Mouse (Mus musculus) midbrain, embryonic 14.5 days (tissue): ENCODE data around the gene Stom. TPM values are rescaled to one million over a fixed set of nuclear protein-coding genes. Genes with fewer than 3 reads are reported as not detected.

Experiments
- ATAC-seq: fragments of 200-750 bp; cut with Nextera tagmentation; 2 replicates; pipeline ENCODE4 v1.8.0; 2017; ENCODE audit warnings: moderate number of reproducible peaks, moderate library complexity; ENCODE audit not compliant: low FRiP score, low TSS enrichment
- DNase-seq: peaks from one replicate; pipeline ENCODE4 v3.0.0-alpha.2; 2015
- H3K27ac ChIP-seq: fragments of 300-500 bp; sonication (generic); replicated peaks from 2 replicates; pipeline ENCODE4 v1.5.1; 2014; ENCODE audit warnings: mild to moderate bottlenecking, low read depth, low read length, moderate library complexity
- H3K27me3 ChIP-seq: fragments of 300-500 bp; sonication (generic); 2 replicates; pipeline ENCODE4 v1.6.1; 2014; ENCODE audit warnings: low read length, control low read depth, mixed read lengths; ENCODE audit not compliant: control insufficient read depth, insufficient read depth
- H3K36me3 ChIP-seq: fragments of 300-500 bp; sonication (generic); 2 replicates; pipeline ENCODE4 v1.6.1; 2014; ENCODE audit warnings: low read length, control low read depth; ENCODE audit not compliant: control insufficient read depth, insufficient read depth
- H3K4me1 ChIP-seq: fragments of 300-500 bp; sonication (generic); 2 replicates; pipeline ENCODE4 v1.6.1; 2014; ENCODE audit warnings: mild to moderate bottlenecking, antibody characterized with exemption, low read length, control low read depth; ENCODE audit not compliant: control insufficient read depth, insufficient read depth
- H3K4me2 ChIP-seq: fragments of 300-500 bp; sonication (generic); 2 replicates; pipeline ENCODE4 v1.6.1; 2014; ENCODE audit warnings: mild to moderate bottlenecking, low read length, moderate library complexity
- H3K4me3 ChIP-seq: fragments of 300-500 bp; sonication (generic); replicated peaks from 2 replicates; pipeline ENCODE4 v1.5.1; 2014; ENCODE audit warnings: low read depth, low read length
- H3K9ac ChIP-seq: fragments of 300-500 bp; sonication (generic); replicated peaks from 2 replicates; pipeline ENCODE4 v1.6.1; 2014; ENCODE audit warnings: mild to moderate bottlenecking, low read length, moderate library complexity
- H3K9me3 ChIP-seq: fragments of 300-500 bp; sonication (generic); 2 replicates; pipeline ENCODE4 v1.6.1; 2016; ENCODE audit warnings: low read length, control low read depth, mixed read lengths; ENCODE audit not compliant: control insufficient read depth
- WGBS: fragments of 180-500 bp; shearing (Covaris S2); extraction: QIAGEN DNeasy Blood & Tissue Kit; methylation state at CpG from one replicate; pipeline ENCODE4 v1.1.7; 2014; 5-methylcytosine and 5-hydroxymethylcytosine counted together
- polyA plus RNA-seq: library from polyadenylated mRNA; unstranded; fragments of >200 nt; fragmentation: Nextera tagmentation; extraction: Ambion mirVana; gene quantifications from 2 replicates; pipeline ENCODE4 v1.2.1, GENCODE M21; 2014

Stom gene
- polyA plus RNA-seq, 1 experiment from 2014 or later: 11.2 TPM

DNA sequence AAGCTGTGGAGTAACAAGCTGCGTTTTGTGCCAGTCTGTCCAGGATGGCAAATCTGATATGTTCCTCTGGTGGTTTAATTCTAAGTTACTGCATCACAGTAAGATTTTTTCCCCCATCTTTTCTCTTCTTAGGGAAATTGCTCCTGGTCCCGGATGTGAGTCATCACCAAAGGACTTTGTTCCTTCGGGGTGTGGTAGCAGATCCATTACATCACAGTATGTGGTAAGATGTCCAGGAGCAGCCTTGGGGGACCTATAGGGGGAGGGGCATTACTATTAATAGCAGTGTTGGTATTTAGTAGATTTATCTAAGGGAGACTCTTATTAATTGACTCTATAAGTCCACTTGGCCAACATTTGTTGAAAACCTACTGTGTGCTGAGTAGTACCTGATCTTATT is 5.8 kb upstream of the Stom start:
- no peaks in the 10 kb centered on the region for H3K4me1 ChIP-seq
- H3K9ac ChIP-seq: no peak overlapping the region
- H3K36me3 ChIP-seq: no peaks in the 10 kb centered on the region
- WGBS: 86% methylated on average over 3 of the region's 3 CpGs
- ATAC-seq (no peak), DNase-seq (no peak)
- H3K9me3 ChIP-seq: no peaks in the 10 kb centered on the region
- H3K4me2 ChIP-seq: no peak overlapping the region
- no peak overlapping the region for H3K27ac ChIP-seq
- H3K4me3 ChIP-seq: no peak overlapping the region
- no peaks in the 10 kb centered on the region for H3K27me3 ChIP-seq

DNA sequence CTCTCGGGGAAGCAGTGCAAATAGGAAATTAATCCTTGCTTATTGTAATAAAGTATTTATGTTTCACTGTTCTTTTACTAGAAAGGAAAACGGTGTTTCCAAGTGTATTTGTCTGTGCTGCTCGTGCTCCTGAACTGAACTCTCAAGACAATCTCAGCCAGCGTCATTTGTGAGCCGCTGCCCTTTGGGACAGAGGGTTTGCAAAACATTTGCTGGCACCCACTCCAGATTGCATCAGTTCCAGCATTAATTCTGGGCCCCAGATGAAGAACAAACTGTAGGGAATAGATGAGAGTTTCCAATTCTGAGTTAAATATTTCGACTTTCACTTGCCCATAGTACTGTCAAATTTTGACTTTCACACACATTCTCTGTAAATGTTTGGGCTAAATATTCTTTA is 1.9 kb upstream of the Stom start:
- no peak overlapping the region for H3K4me3 ChIP-seq
- H3K36me3 ChIP-seq: no peaks in the 10 kb centered on the region
- no peaks in the 10 kb centered on the region for H3K9me3 ChIP-seq
- H3K4me2 ChIP-seq: no peak overlapping the region
- 87% methylated on average over 6 of the region's 6 CpGs for WGBS
- no peak for DNase-seq
- no peak for ATAC-seq
- no peaks in the 10 kb centered on the region for H3K27me3 ChIP-seq
- no peak overlapping the region for H3K9ac ChIP-seq
- no peak overlapping the region for H3K27ac ChIP-seq
- peaks cover 7% of the 10 kb centered on the region; the same call in 1 of the 2 replicates for H3K4me1 ChIP-seq

GRCm38 (mm10) chr2:35338036-35338435 is 1.3 kb upstream of the Stom start:
- DNase-seq (no peak), ATAC-seq (no peak)
- Histone ChIP-seq H3K9me3 (no peaks in the 10 kb centered on the region), H3K9ac (no peak overlapping the region), H3K36me3 (no peaks in the 10 kb centered on the region), H3K4me2 (no peak overlapping the region), H3K27ac (no peak overlapping the region), H3K4me1 (peaks cover 7% of the 10 kb centered on the region; the same call in 1 of the 2 replicates), H3K4me3 (no peak overlapping the region), H3K27me3 (no peaks in the 10 kb centered on the region)
- WGBS: 78% methylated on average over 1 of the region's 1 CpGs

DNA sequence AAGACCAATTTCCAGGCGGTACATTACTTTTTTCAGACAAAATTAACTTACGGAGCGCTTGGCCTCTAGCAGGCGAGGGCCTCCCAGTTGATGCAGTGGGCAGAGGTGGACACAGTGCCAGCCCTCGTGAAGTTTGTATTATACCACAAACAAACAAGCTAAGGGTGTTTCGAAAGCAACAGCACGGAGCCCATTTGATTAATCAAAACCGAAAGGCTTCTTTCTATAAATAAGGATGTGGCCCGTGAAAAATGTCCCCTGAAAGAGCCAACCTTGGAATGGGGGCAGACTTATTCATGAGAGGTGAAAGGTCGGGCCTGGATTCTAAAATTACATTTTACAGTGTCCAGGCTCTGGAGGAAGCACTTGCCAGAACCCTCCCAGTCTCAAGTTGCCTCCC is 643 bp upstream of the Stom start:
- DNase-seq (no peak), ATAC-seq (0 out of 2 replicates have a peak, but pooled peaks have one; percentile 6)
- peak overlapping the region; percentile 50 for H3K9ac ChIP-seq
- H3K4me3 ChIP-seq: peak overlapping the region; percentile 52
- H3K36me3 ChIP-seq: no peaks in the 10 kb centered on the region
- H3K9me3 ChIP-seq: no peaks in the 10 kb centered on the region
- H3K4me1 ChIP-seq: peaks cover 7% of the 10 kb centered on the region; the same call in 1 of the 2 replicates
- H3K27ac ChIP-seq: peak overlapping the region; percentile 63
- H3K4me2 ChIP-seq: peak overlapping the region; percentile 89
- no peaks in the 10 kb centered on the region for H3K27me3 ChIP-seq
- 52% methylated on average over 10 of the region's 10 CpGs for WGBS

GRCm38 (mm10) chr2:35335620-35336019 is 1.2 kb downstream of the Stom start:
- Histone ChIP-seq H3K9me3 (no peaks in the 10 kb centered on the region), H3K27ac (no peak overlapping the region), H3K27me3 (no peaks in the 10 kb centered on the region), H3K9ac (no peak overlapping the region), H3K4me2 (peak overlapping the region; percentile 89), H3K4me3 (peak overlapping the region; percentile 52; the same call in 1 of the 2 replicates), H3K4me1 (peaks cover 7% of the 10 kb centered on the region; the same call in 1 of the 2 replicates), H3K36me3 (no peaks in the 10 kb centered on the region)
- peak; percentile 34 for DNase-seq
- WGBS: 3% methylated on average over 7 of the region's 7 CpGs
- no peak for ATAC-seq

- no peaks in the 10 kb centered on the region for H3K9me3 ChIP-seq
- no peak overlapping the region for H3K4me3 ChIP-seq
- H3K27ac ChIP-seq: no peak overlapping the region
- H3K4me2 ChIP-seq: no peak overlapping the region
- no peak for ATAC-seq
- no peaks in the 10 kb centered on the region for H3K27me3 ChIP-seq
- H3K9ac ChIP-seq: no peak overlapping the region
- H3K4me1 ChIP-seq: peaks cover 7% of the 10 kb centered on the region; the same call in 1 of the 2 replicates
- no peaks in the 10 kb centered on the region for H3K36me3 ChIP-seq
- no peak for DNase-seq
Observed at GRCm38 (mm10) chr2:35333670-35334069, 3.1 kb downstream of the Stom start.

DNA sequence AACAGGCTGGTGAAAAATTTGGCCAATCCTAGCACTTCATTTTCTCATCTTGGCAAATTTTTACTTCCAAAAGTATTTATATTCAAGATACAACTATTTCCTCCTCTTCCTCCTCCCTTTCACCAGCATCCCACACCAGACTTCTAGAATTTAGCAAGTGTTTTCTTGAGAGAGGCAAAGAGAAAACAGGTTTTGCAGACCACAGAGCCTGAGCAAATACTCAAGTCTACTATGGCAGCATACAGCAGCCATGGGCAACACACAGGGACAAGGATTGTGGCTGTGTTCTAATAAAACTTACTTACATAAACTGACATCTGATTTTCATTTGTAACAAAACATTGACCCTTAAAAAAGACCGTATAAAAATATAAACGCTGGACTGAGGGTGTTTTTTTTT is 5.6 kb downstream of the Stom start:
- Histone ChIP-seq H3K4me2 (no peak overlapping the region), H3K9ac (no peak overlapping the region), H3K27me3 (no peaks in the 10 kb centered on the region), H3K4me1 (peaks cover 12% of the 10 kb centered on the region), H3K9me3 (no peaks in the 10 kb centered on the region), H3K36me3 (no peaks in the 10 kb centered on the region), H3K4me3 (no peak overlapping the region), H3K27ac (no peak overlapping the region)
- 83% methylated on average over 2 of the region's 2 CpGs for WGBS
- no peak for DNase-seq
- ATAC-seq: no peak

DNA sequence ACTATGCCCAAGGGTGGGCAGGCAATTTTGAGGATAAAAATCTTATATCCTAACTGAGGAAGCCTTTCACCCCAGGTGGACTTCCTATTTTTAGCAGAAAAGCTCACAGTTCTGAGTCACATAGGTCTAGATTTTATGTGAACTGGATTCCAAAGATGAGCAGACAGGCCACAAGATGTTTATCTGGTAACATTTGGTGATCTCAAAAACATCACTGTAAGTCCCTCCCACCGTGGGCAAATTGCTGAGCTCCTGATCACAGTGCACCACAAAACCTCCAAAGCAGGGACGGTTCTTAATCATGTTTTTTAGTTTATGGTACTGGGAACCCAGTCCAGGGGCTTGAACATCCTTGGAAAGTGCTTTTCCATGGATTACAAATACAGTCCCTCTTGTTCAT is 7.7 kb downstream of the Stom start:
- no peak overlapping the region for H3K9ac ChIP-seq
- H3K9me3 ChIP-seq: no peaks in the 10 kb centered on the region
- peaks cover 5% of the 10 kb centered on the region; the same call in 1 of the 2 replicates for H3K4me1 ChIP-seq
- H3K27ac ChIP-seq: no peak overlapping the region
- WGBS: 92% methylated on average over 2 of the region's 2 CpGs
- ATAC-seq: no peak
- H3K27me3 ChIP-seq: no peaks in the 10 kb centered on the region
- H3K4me2 ChIP-seq: no peak overlapping the region
- no peak for DNase-seq
- H3K36me3 ChIP-seq: no peaks in the 10 kb centered on the region
- H3K4me3 ChIP-seq: no peak overlapping the region

DNA sequence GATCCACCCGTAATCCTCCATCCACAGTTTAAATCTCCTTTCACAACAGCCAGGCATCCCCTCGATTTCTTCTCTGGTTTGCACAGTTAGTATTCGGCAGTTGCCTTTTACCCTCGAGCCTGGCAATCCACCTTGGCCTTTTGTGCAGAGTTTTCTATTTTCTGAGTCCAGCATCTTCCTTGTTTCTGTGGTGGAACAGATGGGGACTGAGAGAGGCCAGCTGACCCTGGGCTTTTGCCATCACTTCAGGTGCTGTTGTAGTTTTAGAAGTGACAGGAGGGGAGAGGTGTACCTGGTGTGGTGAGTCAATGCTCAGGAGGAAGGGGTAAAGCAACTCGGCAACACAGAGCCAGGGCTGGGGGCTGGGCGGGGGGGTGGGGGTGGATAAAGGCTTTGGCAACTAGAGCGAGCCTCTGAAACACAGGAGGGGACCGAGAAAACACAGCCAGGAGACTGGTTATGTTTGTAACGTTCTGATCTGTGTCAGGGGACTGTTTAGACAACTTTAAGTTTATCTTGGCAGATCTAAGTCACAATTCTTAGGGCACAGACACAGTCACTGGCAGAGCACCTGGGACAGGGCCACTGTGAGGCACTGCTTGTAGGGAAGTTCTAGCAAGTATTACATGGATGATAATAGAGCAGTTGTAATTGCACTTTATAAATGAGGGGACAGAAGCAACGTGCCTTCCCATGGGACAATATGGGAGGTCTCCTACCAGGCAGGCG is 8.5 kb downstream of the Stom start:
- WGBS: 30% methylated on average over 11 of the region's 11 CpGs
- DNase-seq: no peak
- H3K4me1 ChIP-seq: peaks cover 5% of the 10 kb centered on the region; the same call in 1 of the 2 replicates
- no peaks in the 10 kb centered on the region for H3K27me3 ChIP-seq
- H3K36me3 ChIP-seq: no peaks in the 10 kb centered on the region
- no peak overlapping the region for H3K9ac ChIP-seq
- H3K4me2 ChIP-seq: no peak overlapping the region
- H3K27ac ChIP-seq: no peak overlapping the region
- no peak overlapping the region for H3K4me3 ChIP-seq
- H3K9me3 ChIP-seq: no peaks in the 10 kb centered on the region
- ATAC-seq: no peak
